Mouse (Mus musculus): ENCODE measurements around the gene Clybl.

GRCm38 (mm10) chr14:122377681-122378080 lies 196.2 kb downstream of the Clybl start:
- TF ChIP-seq CTCF (IDR thresholded peaks at IDR 0.05; ENCODE audit: borderline replicate concordance, insufficient read depth, low read depth, low read length): no peak
- no peak for TF ChIP-seq POLR2A (IDR thresholded peaks at IDR 0.05; ENCODE audit: borderline replicate concordance, insufficient read depth, low read length)

Measured in cerebellum, adult 2 months (tissue).